Mouse (Mus musculus): Measurements from ENCODE around the gene Krba1. TPM values are rescaled to one million over a fixed set of nuclear protein-coding genes. Genes with fewer than 3 reads are reported as not detected.

The Krba1 gene
- 46.4 TPM for total RNA-seq (2023)

DNA sequence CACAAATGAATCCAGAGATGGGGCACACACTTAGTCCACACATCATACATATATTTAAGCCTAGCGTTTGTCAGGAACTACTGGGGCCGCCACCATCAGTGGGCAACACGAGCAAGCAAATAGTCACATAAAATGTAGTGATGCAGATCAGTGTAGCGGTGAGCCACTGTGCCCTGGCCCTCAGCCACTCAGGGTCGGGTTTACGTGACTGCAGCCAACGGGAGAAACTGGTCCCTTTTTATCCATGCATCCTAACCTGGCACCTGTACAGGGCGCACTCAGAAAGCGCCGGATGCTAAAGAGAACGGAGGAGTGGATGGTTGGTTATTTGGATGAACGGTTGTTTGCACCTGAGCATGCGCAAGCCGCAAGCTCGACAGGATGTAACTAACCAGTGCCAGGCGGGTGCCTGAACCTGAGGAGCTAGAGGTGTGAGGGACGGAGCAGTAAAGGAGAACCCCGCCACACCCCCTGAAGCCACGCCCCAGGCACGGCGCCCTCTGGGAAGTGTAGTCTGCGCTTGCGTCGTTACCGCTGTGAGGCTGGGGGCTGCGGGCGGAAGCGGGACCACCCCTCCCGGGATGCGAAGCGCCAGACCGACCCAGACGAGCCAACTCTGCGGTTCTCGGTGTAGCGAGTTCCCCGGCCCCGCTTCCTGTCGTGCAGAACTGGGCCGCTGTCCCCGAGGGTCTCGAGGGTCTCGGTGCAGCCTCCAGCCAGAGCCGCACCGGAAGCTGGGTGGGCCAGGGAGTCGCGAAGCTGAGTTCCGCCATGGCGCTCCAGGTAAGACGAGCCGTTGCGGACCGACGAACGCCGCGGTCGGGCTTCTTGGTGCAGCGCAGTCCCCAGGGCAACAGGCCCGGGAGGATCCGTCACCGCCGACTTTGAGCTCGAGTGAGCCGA, at the start of gene Krba1:
Gene Krba1, plus strand, starts transcription at position 482 of the 903 bp plus-strand sequence.

DNA sequence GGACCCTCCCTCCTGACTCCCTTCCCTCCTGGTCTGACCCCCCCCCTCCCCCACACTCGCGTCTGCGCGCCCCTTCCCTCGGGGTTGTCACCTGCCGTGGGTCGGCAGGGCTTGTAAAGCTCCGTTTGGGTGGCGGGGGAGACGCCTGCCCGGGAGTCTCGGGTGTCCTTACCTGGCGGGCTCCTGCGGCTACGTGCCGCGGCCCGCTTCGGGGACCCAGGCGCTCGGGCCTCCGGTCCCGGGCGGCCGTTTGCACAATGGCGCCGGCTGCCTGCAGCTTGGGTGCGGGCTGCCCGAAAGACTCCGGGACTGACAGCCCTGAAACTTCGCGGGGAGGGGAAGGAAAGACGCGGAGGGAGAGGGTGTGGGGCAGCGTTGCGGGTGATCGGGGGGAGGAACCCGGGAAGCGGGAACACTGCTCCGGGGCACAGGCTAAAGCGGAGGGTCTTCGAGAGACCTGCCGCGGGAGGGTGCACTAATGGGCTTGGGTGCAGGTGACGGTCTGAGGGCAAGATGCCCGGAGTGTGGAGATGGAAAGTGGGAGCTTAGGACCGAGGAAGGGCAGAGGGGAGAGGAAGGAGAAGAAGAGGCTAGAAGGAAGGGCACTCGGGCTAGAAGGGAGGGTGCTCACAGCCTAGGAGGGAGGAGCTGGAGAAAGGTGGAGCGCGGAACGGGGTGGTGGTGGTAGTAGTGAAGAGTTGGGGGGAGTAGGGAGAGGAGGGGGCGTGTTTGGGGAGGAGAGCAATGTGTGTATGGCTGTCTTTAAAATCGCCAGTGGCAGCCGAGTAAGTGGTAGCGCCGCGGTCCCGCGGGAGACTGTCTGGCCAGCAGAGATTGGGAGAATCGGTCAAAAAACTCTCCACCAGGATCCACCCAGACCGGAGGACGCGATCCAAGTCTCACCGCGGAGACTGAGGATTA, 50.1 kb downstream of the Krba1 start, which contains the start of gene Zfp467:
Gene Zfp467, minus strand, starts transcription at position 645 of the 921 bp plus-strand sequence.

DNA sequence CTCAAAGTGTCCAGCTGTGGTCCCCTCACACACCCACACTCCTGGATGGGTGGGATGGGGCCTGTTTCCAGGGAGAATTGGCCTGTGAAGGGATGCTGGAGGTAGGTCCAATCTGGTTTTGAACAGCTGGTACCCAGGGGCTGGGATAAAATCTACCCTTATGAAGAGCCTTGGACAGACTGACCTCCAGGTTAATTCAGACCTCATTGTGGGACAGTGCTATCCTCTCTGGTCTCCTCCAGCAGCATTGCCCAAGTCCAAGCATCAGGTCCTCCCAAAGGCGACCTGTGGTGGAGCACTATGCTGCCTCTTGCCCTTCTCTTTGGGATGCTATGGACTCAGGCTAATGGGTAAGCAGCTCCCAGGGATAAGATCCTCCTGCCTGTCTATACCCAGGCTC, 52.5 kb downstream of the Krba1 start, which contains the start of gene Sspo:
Gene Sspo, plus strand, starts transcription at position 301 of the 400 bp plus-strand sequence.

Other genes starting within 250 kb of the Krba1 start
- 11.4 TPM for gene Zfp467, start 50.2 kb downstream of the Krba1 start, total RNA-seq (2023)
- 0.21 TPM for gene Sspo, start 52.6 kb downstream of the Krba1 start, total RNA-seq (2023)
- 2.7 TPM for gene Atp6v0e2, start 142.0 kb downstream of the Krba1 start, total RNA-seq (2023)
- gene Lrrc61, start 159.2 kb downstream of the Krba1 start, total RNA-seq (2023): 46.1 TPM
- 13.6 TPM for gene Rarres2, start 177.2 kb downstream of the Krba1 start, total RNA-seq (2023)
- gene Gm45021, start 194.0 kb downstream of the Krba1 start, total RNA-seq (2023): not detected
- 2.5 TPM for gene Repin1, start 198.3 kb downstream of the Krba1 start, total RNA-seq (2023)
- gene Gm44965, start 198.4 kb downstream of the Krba1 start, total RNA-seq (2023): 2.7 TPM
- gene Zfp775, start 206.5 kb downstream of the Krba1 start, total RNA-seq (2023): 7.6 TPM
- 1.7 TPM for gene AI854703, start 231.2 kb downstream of the Krba1 start, total RNA-seq (2023)

Data from CD4-positive naive resting alpha-beta T cell, adult 57 days (primary cell).